Mouse (Mus musculus): ENCODE results near the gene Socs3.

GRCm38 (mm10) chr11:117939741-117940285 is 30.0 kb downstream of the Socs3 start:
- TF ChIP-seq E2F4 (IDR thresholded peaks at IDR 0.05; ENCODE audit: insufficient read depth) (no peak), MYOG (IDR thresholded peaks at IDR 0.05; ENCODE audit: control insufficient read depth in 1 of 3, insufficient read depth in 1 of 3, insufficient read length in 2 of 3, low read depth in 2 of 3) (no peak), POLR2A (IDR thresholded peaks at IDR 0.05; ENCODE audit: insufficient read length, low read depth) (no peak), MAX (IDR thresholded peaks at IDR 0.05; ENCODE audit: low read depth) (no peak), USF1 (IDR thresholded peaks at IDR 0.05; ENCODE audit: low read depth) (no peak), TCF12 (IDR thresholded peaks at IDR 0.05; ENCODE audit: insufficient read depth, poor library complexity, severe bottlenecking) (no peak), SRF (IDR thresholded peaks at IDR 0.05; ENCODE audit: control insufficient read depth, insufficient read length, low read depth) (no peak), POLR2AphosphoS2 (IDR thresholded peaks at IDR 0.05; ENCODE audit: insufficient read length, low read depth) (no peak), REST (IDR thresholded peaks at IDR 0.05; ENCODE audit: insufficient read depth, insufficient read length) (no peak), MYOD1 (IDR thresholded peaks at IDR 0.05; ENCODE audit: control insufficient read depth in 1 of 3, insufficient read length in 2 of 3, low read depth in 2 of 3) (no peak), CEBPB (IDR thresholded peaks at IDR 0.05; ENCODE audit: insufficient read depth, poor library complexity, severe bottlenecking) (no peak), TCF3 (IDR thresholded peaks at IDR 0.05; ENCODE audit: insufficient read length, low read depth) (no peak)

Measured in myocyte (in vitro differentiated cells).